Mouse (Mus musculus) heart, adult 2 months (tissue): ENCODE measurements around the gene Fstl1. TPM values are rescaled to one million over a fixed set of nuclear protein-coding genes. Genes with fewer than 3 reads are reported as not detected.

ENCODE experiments used
- DNase-seq, 2 experiments: peaks; one replicate each; pipeline ENCODE4 v3.0.0; 2021
- H3K27ac ChIP-seq: fragments of 200-600 bp; 2 replicates; pipeline ENCODE4 v1.8.1; 2022
- H3K27me3 ChIP-seq: fragments of 200-500 bp; 2 replicates; pipeline ENCODE4 v1.6.1; 2012; ENCODE audit warnings: mild to moderate bottlenecking, low read length, inconsistent platforms, mixed read lengths; ENCODE audit not compliant: control insufficient read depth, insufficient read depth
- H3K36me3 ChIP-seq: fragments of 200-500 bp; 2 replicates; pipeline ENCODE4 v1.6.1; 2012; ENCODE audit warnings: low read length, inconsistent platforms; ENCODE audit not compliant: control insufficient read depth, insufficient read depth
- H3K4me1 ChIP-seq: fragments of 200-500 bp; 2 replicates; pipeline ENCODE4 v1.6.1; 2011; ENCODE audit warnings: low read length; ENCODE audit not compliant: control insufficient read depth, insufficient read depth
- H3K4me3 ChIP-seq: fragments of 200-600 bp; 2 replicates; pipeline ENCODE4 v1.8.1; 2022
- H3K79me2 ChIP-seq: fragments of 200-500 bp; replicated peaks from 2 replicates; pipeline ENCODE4 v1.6.1; 2012; ENCODE audit warnings: mild to moderate bottlenecking, inconsistent platforms, low read length, moderate library complexity, mixed read lengths; ENCODE audit not compliant: control insufficient read depth, insufficient read depth
- H3K9ac ChIP-seq: fragments of 200-500 bp; 2 replicates; pipeline ENCODE4 v1.6.1; 2012; ENCODE audit warnings: low read depth, mild to moderate bottlenecking, control low read depth, inconsistent platforms, low read length, mixed read lengths
- CTCF ChIP-seq: fragments of 200-600 bp; IDR thresholded peaks from 2 replicates; pipeline ENCODE4 v1.8.1; 2022; ENCODE audit warnings: antibody characterized with exemption, mild to moderate bottlenecking, moderate library complexity
- EP300 ChIP-seq: fragments of 200-500 bp; IDR thresholded peaks from 2 replicates; pipeline ENCODE4 v1.6.1; 2011; ENCODE audit warnings: low read depth, low read length, control low read depth; ENCODE audit not compliant: insufficient read depth
- POLR2A ChIP-seq: fragments of 200-500 bp; IDR thresholded peaks from 2 replicates; pipeline ENCODE4 v1.6.1; 2011; ENCODE audit warnings: mild to moderate bottlenecking, low read depth, low read length, control low read depth; ENCODE audit not compliant: insufficient read depth
- WGBS: fragments of 180-500 bp; shearing (Covaris S2); methylation state at CpG from one replicate; pipeline ENCODE4 v1.1.7; 2018; 5-methylcytosine and 5-hydroxymethylcytosine counted together
- intact Hi-C: fragments of 180-260 bp; cut with DNase I; formaldehyde crosslinking; loops from one replicate; pipeline ENCODE4 v1.15.1; 2025
- polyA plus RNA-seq: library from polyadenylated mRNA; depleted of rRNA; stranded (reverse); fragments of >200 nt; gene quantifications from 2 replicates; pipeline ENCODE4 v1.2.3, GENCODE M21; 2012
- total RNA-seq, 2 experiments: library from RNA; stranded (reverse); gene quantifications; 2 replicates each; pipeline ENCODE4 v1.2.3; 2021

The Fstl1 gene
- total and polyA plus RNA-seq, 3 experiments, result 39.7 to 57.6 (median 43.6) TPM

- 0 out of 2 replicates have a peak, but pooled peaks have one; percentile 12 for TF ChIP-seq EP300
- no peak for TF ChIP-seq POLR2A
- intact Hi-C loops, result no loop called here
- H3K27ac ChIP-seq, result peak overlapping the region; percentile 68
- WGBS, result 13% methylated on average over 10 of the region's 10 CpGs
- H3K4me1 ChIP-seq, result peaks cover 18% of the 10 kb centered on the region
- H3K9ac ChIP-seq, result no peak overlapping the region
- DNase-seq, result peak; percentile 47 to 52
- no peaks in the 10 kb centered on the region for H3K79me2 ChIP-seq
- H3K36me3 ChIP-seq, result peaks cover 6% of the 10 kb centered on the region
- no peaks in the 10 kb centered on the region for H3K27me3 ChIP-seq
- H3K4me3 ChIP-seq, result no peak overlapping the region
Measured at GRCm38 (mm10) chr16:37808866-37809622, 32.4 kb downstream of the Fstl1 start.

- H3K79me2 ChIP-seq, result no peaks in the 10 kb centered on the region
- peak overlapping the region; percentile 68 for H3K27ac ChIP-seq
- H3K4me1 ChIP-seq, result peaks cover 18% of the 10 kb centered on the region
- H3K9ac ChIP-seq, result peak overlapping the region; percentile 49; the same call in 1 of the 2 replicates
- TF ChIP-seq CTCF (no peak), POLR2A (no peak), EP300 (no peak)
- DNase-seq, result peak in 1 of 2 experiments; percentile 42
- H3K4me3 ChIP-seq, result no peak overlapping the region
- H3K27me3 ChIP-seq, result no peaks in the 10 kb centered on the region
- peaks cover 7% of the 10 kb centered on the region for H3K36me3 ChIP-seq
- 38% methylated on average over 6 of the region's 6 CpGs for WGBS
- intact Hi-C loops, result no loop called here
Measured at GRCm38 (mm10) chr16:37809623-37809992, 32.9 kb downstream of the Fstl1 start.

GRCm38 (mm10) chr16:37811874-37812273, 35.2 kb downstream of the Fstl1 start:
- no peak overlapping the region for H3K4me3 ChIP-seq
- TF ChIP-seq EP300 (no peak), CTCF (no peak), POLR2A (no peak)
- WGBS, result 87% methylated on average over 8 of the region's 8 CpGs
- no peak overlapping the region for H3K9ac ChIP-seq
- DNase-seq, result no peak
- H3K27me3 ChIP-seq, result no peaks in the 10 kb centered on the region
- H3K27ac ChIP-seq, result peak overlapping the region; percentile 20; the same call in 1 of the 2 replicates
- H3K4me1 ChIP-seq, result peaks cover 21% of the 10 kb centered on the region
- intact Hi-C loops, result loop anchor here (1.0 to 10.0 kb wide), 2 partner anchors 128 to 277 kb away; partner anchors contain the start of genes Gtf2e1 and Rabl3
- no peaks in the 10 kb centered on the region for H3K79me2 ChIP-seq
- H3K36me3 ChIP-seq, result peaks cover 7% of the 10 kb centered on the region

GRCm38 (mm10) chr16:37812474-37812886, 35.8 kb downstream of the Fstl1 start:
- intact Hi-C loops, result loop anchor here (1.0 to 10.0 kb wide), 2 partner anchors 128 to 278 kb away; partner anchors contain the start of genes Gtf2e1 and Rabl3
- H3K9ac ChIP-seq, result no peak overlapping the region
- no peak overlapping the region for H3K4me3 ChIP-seq
- peak overlapping the region; percentile 56 for H3K27ac ChIP-seq
- WGBS, result 17% methylated on average over 9 of the region's 9 CpGs
- H3K79me2 ChIP-seq, result no peaks in the 10 kb centered on the region
- peak; percentile 75; the same call in 1 of the 2 replicates for TF ChIP-seq EP300
- no peak for TF ChIP-seq POLR2A
- peak; percentile 77 for TF ChIP-seq CTCF
- peak in 1 of 2 experiments; percentile 41 for DNase-seq
- H3K36me3 ChIP-seq, result peaks cover 7% of the 10 kb centered on the region
- H3K4me1 ChIP-seq, result peaks cover 21% of the 10 kb centered on the region
- H3K27me3 ChIP-seq, result no peaks in the 10 kb centered on the region

- Histone ChIP-seq H3K36me3 (peaks cover 6% of the 10 kb centered on the region), H3K4me1 (peaks cover 19% of the 10 kb centered on the region)
- WGBS, result 27% methylated on average over 5 of the region's 5 CpGs
Measured at GRCm38 (mm10) chr16:37813691-37814382, 37.2 kb downstream of the Fstl1 start.

More at GRCm38 (mm10) chr16:37813691-37814382, 37.2 kb downstream of the Fstl1 start:
- no peaks in the 10 kb centered on the region for H3K79me2 ChIP-seq
- DNase-seq, result no peak
- no peak overlapping the region for H3K4me3 ChIP-seq
- TF ChIP-seq EP300, result no peak
- no peak for TF ChIP-seq POLR2A
- no peak for TF ChIP-seq CTCF
- intact Hi-C loops, result loop anchor here (2.0 to 10.0 kb wide), 2 partner anchors 53 to 279 kb away; partner anchors contain the start of genes Gtf2e1 and Rabl3
- peak overlapping the region; percentile 72 for H3K27ac ChIP-seq
- no peak overlapping the region for H3K9ac ChIP-seq
- H3K27me3 ChIP-seq, result no peaks in the 10 kb centered on the region
